Mouse (Mus musculus) cortical plate, adult 2 months (tissue): ENCODE measurements around the gene Gramd1a. TPM values are rescaled to one million over a fixed set of nuclear protein-coding genes. Genes with fewer than 3 reads are reported as not detected.

Experiments used
- H3K27ac ChIP-seq: fragments of 200-500 bp; 2 replicates; pipeline ENCODE4 v1.5.1; 2012; ENCODE audit warnings: low read length, control low read depth, inconsistent platforms; ENCODE audit not compliant: insufficient read depth
- H3K4me1 ChIP-seq: fragments of 200-500 bp; 2 replicates; pipeline ENCODE4 v1.6.1; 2011; ENCODE audit warnings: low read length; ENCODE audit not compliant: control insufficient read depth, insufficient read depth
- H3K4me3 ChIP-seq: fragments of 200-500 bp; 2 replicates; pipeline ENCODE4 v1.5.1; 2011; ENCODE audit warnings: mild to moderate bottlenecking, low read length, control low read depth; ENCODE audit not compliant: insufficient read depth
- CTCF ChIP-seq: fragments of 200-500 bp; IDR thresholded peaks from 2 replicates; pipeline ENCODE4 v1.5.1; 2011; ENCODE audit warnings: mild to moderate bottlenecking, control low read depth, low read length; ENCODE audit not compliant: insufficient read depth; ENCODE audit errors: extremely low read depth
- POLR2A ChIP-seq: fragments of 200-500 bp; IDR thresholded peaks from 2 replicates; pipeline ENCODE4 v1.6.1; 2011; ENCODE audit warnings: mild to moderate bottlenecking, low read length, control low read depth; ENCODE audit not compliant: insufficient read depth; ENCODE audit errors: extremely low read depth
- polyA plus RNA-seq: library from polyadenylated mRNA; depleted of rRNA; stranded (reverse); fragments of >200 nt; gene quantifications from 2 replicates; pipeline ENCODE4 v1.2.3, GENCODE M21; 2012

The Gramd1a gene
- polyA plus RNA-seq, 1 experiment: 188 TPM

DNA sequence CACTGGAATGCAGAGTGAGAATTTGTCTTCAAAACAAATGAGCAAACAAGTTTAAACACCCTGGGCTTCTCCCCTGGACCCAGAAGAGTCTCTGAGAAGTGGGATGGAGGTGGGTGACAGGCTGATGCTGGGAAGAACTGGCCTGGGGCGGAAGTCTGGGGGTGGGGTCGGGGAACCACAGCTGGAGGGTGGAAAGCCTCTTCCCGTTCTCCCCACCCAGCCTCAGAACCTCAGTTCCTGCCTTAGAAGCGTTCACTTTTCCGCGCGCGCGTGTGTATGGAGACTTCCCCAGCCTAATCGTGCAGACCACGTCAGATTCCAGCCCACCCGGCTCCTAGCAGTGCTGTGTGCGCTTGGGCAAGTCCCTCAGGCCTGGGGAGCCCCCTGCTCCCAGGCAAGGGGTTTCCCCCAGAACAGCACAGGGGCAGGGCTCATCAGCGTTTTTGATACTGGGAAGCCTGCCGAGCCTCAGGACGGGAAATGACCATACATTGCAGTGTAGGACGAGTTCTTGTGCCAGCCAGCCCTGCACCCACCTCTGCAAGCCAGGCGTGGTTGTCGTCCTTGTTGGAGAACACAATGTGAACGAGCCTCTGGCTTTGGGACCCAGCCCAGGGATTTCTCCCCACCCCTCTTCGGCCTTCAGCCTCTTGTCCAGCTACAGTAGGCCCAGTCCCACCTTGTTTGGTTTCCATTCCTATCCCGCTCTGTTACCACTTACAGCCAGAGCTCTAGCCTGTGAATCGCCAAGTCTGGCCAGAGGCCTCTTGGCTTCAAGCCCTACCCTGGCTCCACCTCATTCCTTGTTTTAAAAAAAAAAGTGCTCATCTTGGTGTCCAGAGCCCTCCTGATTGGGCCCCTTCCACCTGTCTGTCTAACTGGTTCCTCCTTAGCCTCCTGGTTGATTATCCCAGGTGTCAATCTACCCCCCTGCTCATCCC is 4.1 kb downstream of the Gramd1a start:
- peak overlapping the region; percentile 96 for H3K27ac ChIP-seq
- H3K4me1 ChIP-seq: peaks cover 8% of the 10 kb centered on the region
- peak overlapping the region; percentile 75 for H3K4me3 ChIP-seq
- TF ChIP-seq POLR2A: peak; percentile 24; the same call in 1 of the 2 replicates
- TF ChIP-seq CTCF: no peak

DNA sequence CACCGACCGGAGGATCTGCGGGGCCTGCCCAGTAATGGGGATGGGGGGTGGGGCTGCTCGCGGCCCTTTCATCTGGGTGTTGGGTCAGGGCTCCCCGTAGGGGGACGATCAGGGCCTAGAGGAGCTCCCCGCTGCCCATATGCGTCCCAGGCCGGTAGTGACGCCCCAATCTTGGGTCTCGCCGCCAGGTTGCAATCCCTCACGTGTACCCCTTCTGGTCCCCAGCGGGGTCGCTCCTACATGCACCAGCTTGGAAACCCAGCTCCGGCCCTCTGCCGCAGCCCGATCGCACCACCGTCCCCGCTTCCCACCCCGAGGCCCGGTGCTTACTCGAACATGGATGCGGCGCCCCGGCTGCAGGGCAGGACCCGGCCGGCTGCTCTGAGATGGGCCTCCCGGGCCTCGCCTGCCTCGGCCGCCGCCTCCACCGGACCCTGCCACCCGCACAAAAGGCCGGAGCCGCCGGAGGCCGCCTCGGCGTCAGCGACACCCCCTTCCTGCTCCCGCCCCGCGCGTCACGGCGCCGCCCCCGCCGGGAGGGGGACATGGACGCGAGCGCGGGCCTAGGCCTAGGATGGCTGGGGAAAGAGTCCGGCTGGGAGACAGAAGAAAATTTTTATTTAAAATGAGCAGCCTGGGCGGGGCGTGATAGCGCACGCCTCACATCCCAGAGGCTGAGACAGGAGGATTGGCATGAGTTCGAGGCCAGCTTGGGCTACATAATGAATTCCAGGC is 5.0 kb downstream of the Gramd1a start:
- peak overlapping the region; percentile 75 for H3K4me3 ChIP-seq
- H3K4me1 ChIP-seq: peaks cover 8% of the 10 kb centered on the region
- TF ChIP-seq CTCF (no peak), POLR2A (no peak)
- peak overlapping the region; percentile 96 for H3K27ac ChIP-seq

GRCm38 (mm10) chr7:31149751-31150565 is 5.7 kb downstream of the Gramd1a start:
- Histone ChIP-seq H3K27ac (peak overlapping the region; percentile 32; the same call in 1 of the 2 replicates), H3K4me1 (peaks cover 8% of the 10 kb centered on the region)
- TF ChIP-seq CTCF (no peak), POLR2A (no peak)

DNA sequence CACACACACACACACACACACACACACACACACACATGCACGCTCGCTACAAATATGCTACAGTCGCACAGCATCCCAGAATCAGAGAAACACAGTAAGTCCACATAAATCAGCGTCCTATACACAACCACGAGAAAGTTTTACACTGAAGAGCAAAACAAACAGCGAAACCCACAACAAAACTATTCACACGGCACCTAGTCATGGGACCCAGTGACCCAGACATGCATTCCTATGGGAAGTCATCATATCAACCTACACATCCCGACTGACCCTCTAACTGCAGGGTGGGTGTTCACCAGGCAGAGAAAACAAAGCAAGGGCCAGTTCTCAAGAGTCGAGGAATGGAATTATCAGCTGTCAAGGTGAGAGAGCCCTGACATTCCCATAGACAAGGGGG is 6.4 kb downstream of the Gramd1a start:
- Histone ChIP-seq H3K4me1 (peaks cover 8% of the 10 kb centered on the region), H3K4me3 (peak overlapping the region; percentile 75), H3K27ac (0 out of 2 replicates have a peak overlapping the region, but pooled peaks have one; percentile 79)
- TF ChIP-seq POLR2A (no peak), CTCF (no peak)

More at GRCm38 (mm10) chr7:31149751-31150565, 5.7 kb downstream of the Gramd1a start:
- H3K4me3 ChIP-seq: peak overlapping the region; percentile 75

GRCm38 (mm10) chr7:31148756-31149155 is 6.9 kb downstream of the Gramd1a start:
- TF ChIP-seq CTCF (no peak), POLR2A (no peak)
- H3K27ac ChIP-seq: peak overlapping the region; percentile 79
- peak overlapping the region; percentile 75 for H3K4me3 ChIP-seq
- H3K4me1 ChIP-seq: peaks cover 8% of the 10 kb centered on the region

DNA sequence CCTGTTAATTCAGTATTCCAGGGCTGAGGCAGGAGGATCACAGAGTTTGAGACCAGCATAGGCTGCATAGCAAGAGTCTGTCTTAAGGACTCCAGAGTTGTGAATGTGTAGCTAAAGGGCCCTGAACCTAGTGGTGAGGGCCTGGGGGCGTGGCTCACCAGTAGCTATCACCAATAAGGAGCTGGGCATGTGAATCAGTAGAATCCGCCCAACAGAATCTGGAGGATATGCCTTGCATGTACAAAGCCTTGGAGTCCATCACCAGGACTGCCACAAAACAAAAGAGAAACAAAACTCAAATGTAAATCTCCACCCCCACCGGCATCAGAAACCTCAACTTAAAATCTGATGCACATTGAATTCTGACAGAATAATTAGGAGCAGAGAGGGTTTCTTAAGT is 7.6 kb downstream of the Gramd1a start:
- no peak overlapping the region for H3K4me3 ChIP-seq
- no peak for TF ChIP-seq CTCF
- no peak for TF ChIP-seq POLR2A
- peaks cover 8% of the 10 kb centered on the region for H3K4me1 ChIP-seq
- no peak overlapping the region for H3K27ac ChIP-seq

GRCm38 (mm10) chr7:31145596-31146160 is 10.0 kb downstream of the Gramd1a start:
- TF ChIP-seq CTCF (no peak), POLR2A (no peak)
- Histone ChIP-seq H3K27ac (no peak overlapping the region), H3K4me1 (peaks cover 6% of the 10 kb centered on the region), H3K4me3 (no peak overlapping the region)

DNA sequence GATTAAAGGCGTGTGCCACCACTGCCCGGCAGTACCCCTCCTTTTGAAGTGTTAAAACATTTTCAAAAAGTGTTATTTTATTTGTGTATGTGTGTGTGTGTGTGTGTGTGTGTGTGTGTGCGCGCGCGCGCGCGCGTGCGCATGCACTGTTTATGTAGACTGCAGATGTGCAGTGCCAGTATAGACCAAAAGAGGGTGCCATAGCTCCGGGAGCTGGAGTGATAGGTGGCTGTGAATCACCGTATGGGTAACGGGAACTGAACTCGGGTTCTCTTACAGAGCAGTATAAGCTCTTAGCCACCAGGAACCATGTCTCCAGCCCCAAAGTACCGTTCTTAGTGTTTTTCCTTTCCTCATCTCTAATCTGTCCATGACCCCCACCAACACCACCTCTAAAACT is 10.8 kb downstream of the Gramd1a start:
- H3K4me3 ChIP-seq: no peak overlapping the region
- no peak for TF ChIP-seq POLR2A
- no peak for TF ChIP-seq CTCF
- H3K27ac ChIP-seq: no peak overlapping the region
- peaks cover 6% of the 10 kb centered on the region for H3K4me1 ChIP-seq
